Mouse (Mus musculus) embryonic facial prominence, embryonic 15.5 days (tissue): Measurements from ENCODE around the gene Limch1. TPM values are rescaled to one million over a fixed set of nuclear protein-coding genes. Genes with fewer than 3 reads are reported as not detected.
A peak's percentile ranks its signal among the peaks of the same experiment; 100 is the strongest.

ENCODE experiments used
- ATAC-seq: fragments of 200-750 bp; cut with Nextera tagmentation; 2 replicates; pipeline ENCODE4 v1.8.0; 2017; ENCODE audit warnings: low read depth, moderate TSS enrichment; ENCODE audit not compliant: insufficient number of reproducible peaks, low FRiP score, low TSS enrichment
- H3K27ac ChIP-seq: fragments of 300-500 bp; sonication (generic); replicated peaks from 2 replicates; pipeline ENCODE4 v1.5.1; 2015; ENCODE audit warnings: mild to moderate bottlenecking, inconsistent platforms
- H3K27me3 ChIP-seq: fragments of 300-500 bp; sonication (generic); 2 replicates; pipeline ENCODE4 v1.6.1; 2015; ENCODE audit warnings: inconsistent platforms
- H3K36me3 ChIP-seq: fragments of 300-500 bp; sonication (generic); 2 replicates; pipeline ENCODE4 v1.6.1; 2015; ENCODE audit warnings: mild to moderate bottlenecking, inconsistent platforms
- H3K4me1 ChIP-seq: fragments of 300-500 bp; sonication (generic); 2 replicates; pipeline ENCODE4 v1.6.1; 2015; ENCODE audit warnings: inconsistent platforms
- H3K4me2 ChIP-seq: fragments of 300-500 bp; sonication (generic); replicated peaks from 2 replicates; pipeline ENCODE4 v1.6.1; 2015; ENCODE audit warnings: mild to moderate bottlenecking, inconsistent platforms
- H3K4me3 ChIP-seq: fragments of 300-500 bp; sonication (generic); replicated peaks from 2 replicates; pipeline ENCODE4 v1.5.1; 2015; ENCODE audit warnings: mild to moderate bottlenecking, inconsistent platforms
- H3K9ac ChIP-seq: fragments of 300-500 bp; sonication (generic); 2 replicates; pipeline ENCODE4 v1.6.1; 2015; ENCODE audit warnings: inconsistent platforms
- H3K9me3 ChIP-seq: fragments of 300-500 bp; sonication (generic); replicated peaks from 2 replicates; pipeline ENCODE4 v1.6.1; 2016; ENCODE audit warnings: inconsistent platforms
- WGBS: fragments of 180-500 bp; shearing (Covaris S2); methylation state at CpG from one replicate; pipeline ENCODE4 v1.1.7; 2015; 5-methylcytosine and 5-hydroxymethylcytosine counted together
- polyA plus RNA-seq: library from polyadenylated mRNA; unstranded; fragments of >200 nt; fragmentation: Nextera tagmentation; extraction: Ambion mirVana; gene quantifications from 2 replicates; pipeline ENCODE4 v1.2.1, GENCODE M21; 2015

Gene Limch1
- polyA plus RNA-seq, 1 experiment from 2014 or later: 85.9 TPM

GRCm38 (mm10) chr5:66861232-66862035 is 115.8 kb downstream of the Limch1 start:
- H3K36me3 ChIP-seq: no peaks in the 10 kb centered on the region
- H3K27ac ChIP-seq: 0 out of 2 replicates have a peak overlapping the region, but pooled peaks have one; percentile 5
- H3K4me1 ChIP-seq: peaks cover 9% of the 10 kb centered on the region
- H3K27me3 ChIP-seq: no peaks in the 10 kb centered on the region
- no peak overlapping the region for H3K9ac ChIP-seq
- peak; percentile 47; the same call in 1 of the 2 replicates for ATAC-seq
- H3K9me3 ChIP-seq: no peaks in the 10 kb centered on the region
- H3K4me3 ChIP-seq: no peak overlapping the region
- H3K4me2 ChIP-seq: peak overlapping the region; percentile 22; the same call in 1 of the 2 replicates
- 43% methylated on average over 17 of the region's 17 CpGs for WGBS

DNA sequence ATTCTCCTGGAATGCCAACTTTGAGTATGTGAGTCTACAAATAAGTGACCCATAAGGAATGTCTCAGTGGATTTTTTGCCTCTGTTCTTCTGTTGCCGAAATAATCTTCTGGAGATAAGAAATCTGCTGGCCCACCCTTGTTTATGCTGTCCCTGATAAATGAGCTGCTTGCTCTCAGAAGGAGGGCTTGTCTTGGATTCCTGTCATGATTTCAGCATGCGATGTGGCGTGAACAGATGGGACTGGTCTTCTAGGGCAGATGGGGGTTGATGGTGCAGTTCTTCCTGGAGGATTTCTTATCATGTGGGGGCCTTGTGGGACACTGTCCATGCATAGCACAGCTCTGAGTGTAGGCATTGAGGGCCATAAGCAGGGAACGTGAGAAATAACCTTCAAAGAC is 116.5 kb downstream of the Limch1 start:
- 67% methylated on average over 4 of the region's 4 CpGs for WGBS
- ATAC-seq: no peak
- H3K27ac ChIP-seq: no peak overlapping the region
- no peaks in the 10 kb centered on the region for H3K36me3 ChIP-seq
- no peak overlapping the region for H3K4me2 ChIP-seq
- no peaks in the 10 kb centered on the region for H3K9me3 ChIP-seq
- H3K9ac ChIP-seq: no peak overlapping the region
- H3K27me3 ChIP-seq: no peaks in the 10 kb centered on the region
- H3K4me1 ChIP-seq: peaks cover 9% of the 10 kb centered on the region
- no peak overlapping the region for H3K4me3 ChIP-seq

GRCm38 (mm10) chr5:66865229-66865628 is 119.6 kb downstream of the Limch1 start:
- H3K27me3 ChIP-seq: no peaks in the 10 kb centered on the region
- no peak overlapping the region for H3K4me2 ChIP-seq
- H3K36me3 ChIP-seq: no peaks in the 10 kb centered on the region
- no peak overlapping the region for H3K9ac ChIP-seq
- no peak overlapping the region for H3K4me3 ChIP-seq
- ATAC-seq: no peak
- peaks cover 9% of the 10 kb centered on the region for H3K4me1 ChIP-seq
- no peak overlapping the region for H3K27ac ChIP-seq
- 71% methylated on average over 5 of the region's 5 CpGs for WGBS
- no peaks in the 10 kb centered on the region for H3K9me3 ChIP-seq

DNA sequence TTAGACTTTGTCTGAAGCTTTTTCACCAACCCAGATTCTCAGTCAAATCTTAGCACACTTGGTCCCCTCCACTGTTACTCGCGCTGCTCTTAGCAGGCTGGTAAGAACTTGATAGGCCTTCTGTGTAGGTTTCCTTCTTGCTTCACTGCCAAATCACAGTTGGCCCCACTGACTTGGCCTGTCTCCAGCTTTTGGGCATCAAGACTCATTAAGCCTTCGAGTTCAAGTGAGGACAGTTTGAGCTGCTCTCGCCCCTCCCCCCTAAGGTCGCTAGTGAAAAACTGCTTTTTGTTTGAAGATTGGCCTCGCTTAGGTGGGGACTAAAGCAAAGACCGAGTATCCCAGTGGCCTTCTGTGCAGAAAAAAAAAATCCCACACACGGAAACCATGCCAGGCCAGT is 120.4 kb downstream of the Limch1 start:
- H3K9me3 ChIP-seq: no peaks in the 10 kb centered on the region
- no peaks in the 10 kb centered on the region for H3K36me3 ChIP-seq
- no peak overlapping the region for H3K4me3 ChIP-seq
- no peak overlapping the region for H3K27ac ChIP-seq
- 62% methylated on average over 8 of the region's 8 CpGs for WGBS
- no peak overlapping the region for H3K9ac ChIP-seq
- H3K27me3 ChIP-seq: no peaks in the 10 kb centered on the region
- no peak for ATAC-seq
- H3K4me1 ChIP-seq: peaks cover 6% of the 10 kb centered on the region
- no peak overlapping the region for H3K4me2 ChIP-seq

DNA sequence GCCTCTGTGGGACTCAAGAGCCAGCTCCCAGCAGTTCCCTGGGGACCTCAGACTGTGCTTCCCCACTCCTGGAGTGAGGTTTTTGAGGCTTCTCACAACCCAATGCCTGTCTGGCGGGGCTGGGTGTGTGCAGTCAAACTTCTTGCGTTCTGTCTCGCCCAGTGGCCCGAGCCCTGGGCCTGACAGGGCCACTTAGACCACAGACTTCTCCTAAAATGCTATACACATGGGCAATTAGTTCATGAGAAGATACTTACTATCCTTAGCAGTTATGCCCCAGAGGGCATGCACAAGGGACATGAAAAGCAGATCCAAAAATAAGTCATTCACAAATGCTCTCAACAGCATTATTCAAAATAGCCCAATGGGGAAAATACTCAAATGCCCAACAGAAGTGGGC is 123.9 kb downstream of the Limch1 start:
- no peak for ATAC-seq
- Histone ChIP-seq H3K9me3 (no peaks in the 10 kb centered on the region), H3K27me3 (no peaks in the 10 kb centered on the region), H3K9ac (no peak overlapping the region), H3K36me3 (no peaks in the 10 kb centered on the region), H3K4me3 (no peak overlapping the region), H3K27ac (no peak overlapping the region), H3K4me2 (no peak overlapping the region), H3K4me1 (no peaks in the 10 kb centered on the region)
- WGBS: 84% methylated on average over 4 of the region's 4 CpGs

- no peak for ATAC-seq
- Histone ChIP-seq H3K4me3 (no peak overlapping the region), H3K4me2 (no peak overlapping the region), H3K27me3 (no peaks in the 10 kb centered on the region), H3K9me3 (no peaks in the 10 kb centered on the region), H3K4me1 (0 out of 2 replicates have a peak, but pooled peaks cover 6% of the 10 kb centered on the region), H3K36me3 (no peaks in the 10 kb centered on the region), H3K27ac (no peak overlapping the region), H3K9ac (no peak overlapping the region)
- WGBS: 79% methylated on average over 11 of the region's 11 CpGs
Measured at GRCm38 (mm10) chr5:66871521-66872050, 126.0 kb downstream of the Limch1 start.

GRCm38 (mm10) chr5:66872053-66872452 is 126.4 kb downstream of the Limch1 start:
- Histone ChIP-seq H3K4me3 (no peak overlapping the region), H3K27ac (no peak overlapping the region)
- no peak for ATAC-seq

GRCm38 (mm10) chr5:66872681-66873080 is 127.1 kb downstream of the Limch1 start:
- no peak overlapping the region for H3K4me3 ChIP-seq
- ATAC-seq: no peak
- 0 out of 2 replicates have a peak, but pooled peaks cover 6% of the 10 kb centered on the region for H3K4me1 ChIP-seq
- WGBS: 86% methylated on average over 6 of the region's 6 CpGs
- H3K36me3 ChIP-seq: no peaks in the 10 kb centered on the region
- no peaks in the 10 kb centered on the region for H3K27me3 ChIP-seq
- H3K4me2 ChIP-seq: no peak overlapping the region
- H3K9me3 ChIP-seq: no peaks in the 10 kb centered on the region
- H3K27ac ChIP-seq: no peak overlapping the region
- H3K9ac ChIP-seq: no peak overlapping the region

More at GRCm38 (mm10) chr5:66872053-66872452, 126.4 kb downstream of the Limch1 start:
- H3K9me3 ChIP-seq: no peaks in the 10 kb centered on the region
- H3K4me1 ChIP-seq: 0 out of 2 replicates have a peak, but pooled peaks cover 6% of the 10 kb centered on the region
- H3K9ac ChIP-seq: no peak overlapping the region
- no peak overlapping the region for H3K4me2 ChIP-seq
- WGBS: 85% methylated on average over 4 of the region's 4 CpGs
- H3K27me3 ChIP-seq: no peaks in the 10 kb centered on the region
- H3K36me3 ChIP-seq: no peaks in the 10 kb centered on the region

DNA sequence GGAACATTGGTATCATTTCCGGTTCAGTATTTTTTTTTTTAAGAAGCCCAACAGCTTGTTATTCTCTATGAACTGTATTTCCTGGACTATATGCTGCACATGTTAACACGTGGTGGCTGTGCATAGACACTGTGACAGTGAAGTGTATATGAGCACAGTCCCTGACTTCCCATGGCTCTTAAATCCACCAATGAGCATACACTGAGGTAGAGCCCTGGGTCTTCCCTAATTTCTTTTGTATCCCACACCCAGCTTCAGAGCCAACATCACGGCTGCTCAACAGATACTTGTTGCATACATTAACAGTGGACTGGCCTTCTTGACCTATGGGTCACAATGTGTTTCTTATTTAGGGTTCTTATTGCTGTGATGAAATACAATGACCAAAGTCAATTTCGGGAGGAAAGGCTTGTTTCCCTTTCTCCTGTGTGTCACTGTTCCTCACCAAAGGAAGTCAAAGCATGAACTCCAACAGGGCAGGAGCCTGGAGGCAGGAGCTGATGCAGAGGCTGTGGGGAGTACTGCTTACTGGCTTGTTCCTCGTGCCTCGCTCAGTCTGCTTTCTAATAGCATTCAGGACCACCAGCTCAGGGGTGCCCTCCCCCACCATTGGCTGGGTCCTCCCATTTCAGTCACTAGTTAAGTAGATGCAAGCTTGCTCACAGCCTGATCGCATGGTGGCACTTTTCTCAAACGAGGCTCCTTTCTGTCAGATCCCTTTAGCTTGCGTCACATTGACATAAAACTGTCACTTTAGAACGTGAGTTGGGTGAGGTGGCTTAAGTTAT is 130.6 kb downstream of the Limch1 start:
- ATAC-seq: no peak
- Histone ChIP-seq H3K36me3 (no peaks in the 10 kb centered on the region), H3K9me3 (no peaks in the 10 kb centered on the region), H3K4me3 (no peak overlapping the region), H3K27ac (no peak overlapping the region), H3K4me2 (no peak overlapping the region), H3K4me1 (0 out of 2 replicates have a peak, but pooled peaks cover 6% of the 10 kb centered on the region), H3K27me3 (no peaks in the 10 kb centered on the region), H3K9ac (no peak overlapping the region)
- WGBS: 39% methylated on average over 10 of the region's 10 CpGs

DNA sequence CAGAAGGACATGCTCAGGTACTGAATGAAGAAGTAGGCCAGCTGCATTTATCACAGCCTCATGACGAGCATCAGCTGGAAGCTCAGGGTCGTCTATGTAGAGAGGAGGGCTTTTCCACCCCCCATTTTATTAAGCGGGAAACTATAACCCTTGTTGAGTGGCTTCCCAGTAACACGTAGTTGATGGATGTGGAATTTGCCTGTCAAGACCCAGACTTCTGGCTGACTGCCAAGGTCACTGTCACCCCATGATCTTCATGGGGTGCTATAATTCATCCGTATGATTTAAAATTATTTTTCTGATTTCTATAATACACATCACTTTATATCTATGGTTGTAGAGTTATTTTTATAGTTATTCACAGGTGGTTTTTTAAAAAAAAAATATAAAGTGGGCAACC is 131.4 kb downstream of the Limch1 start:
- H3K36me3 ChIP-seq: no peaks in the 10 kb centered on the region
- 0 out of 2 replicates have a peak, but pooled peaks cover 6% of the 10 kb centered on the region for H3K4me1 ChIP-seq
- no peaks in the 10 kb centered on the region for H3K27me3 ChIP-seq
- H3K27ac ChIP-seq: no peak overlapping the region
- no peaks in the 10 kb centered on the region for H3K9me3 ChIP-seq
- H3K4me2 ChIP-seq: no peak overlapping the region
- no peak overlapping the region for H3K9ac ChIP-seq
- ATAC-seq: no peak
- WGBS: 62% methylated on average over 5 of the region's 5 CpGs
- H3K4me3 ChIP-seq: no peak overlapping the region

- H3K4me2 ChIP-seq: no peak overlapping the region
- H3K36me3 ChIP-seq: no peaks in the 10 kb centered on the region
- no peak overlapping the region for H3K4me3 ChIP-seq
- ATAC-seq: no peak
- H3K4me1 ChIP-seq: peaks cover 5% of the 10 kb centered on the region; the same call in 1 of the 2 replicates
- H3K9me3 ChIP-seq: no peaks in the 10 kb centered on the region
- H3K27me3 ChIP-seq: no peaks in the 10 kb centered on the region
- WGBS: 42% methylated on average over 3 of the region's 3 CpGs
- no peak overlapping the region for H3K27ac ChIP-seq
- H3K9ac ChIP-seq: no peak overlapping the region
Measured at GRCm38 (mm10) chr5:66881901-66882341, 136.3 kb downstream of the Limch1 start.
